Mouse (Mus musculus): ENCODE data around the gene Furin. TPM values are rescaled to one million over a fixed set of nuclear protein-coding genes. Genes with fewer than 3 reads are reported as not detected.

Gene Furin
- total and polyA plus RNA-seq, 3 experiments, result 1.5 to 20.9 (median 13.5) TPM

GRCm38 (mm10) chr7:80447336-80447735 lies 42.1 kb upstream of the Furin start:
- dilution Hi-C loops (cut with MboI; ENCODE audit: extremely low pct_ligation_motif_present, extremely low pct_unique_long_range_greater_than_20kb, low sequenced_read_pairs), result no loop called here
- TF ChIP-seq CHD2 (IDR thresholded peaks at IDR 0.05; ENCODE audit: low read length) (no peak), USF1 (IDR thresholded peaks at IDR 0.05; ENCODE audit: low read depth, low read length) (no peak), RAD21 (IDR thresholded peaks at IDR 0.05; ENCODE audit: low read depth, low read length) (no peak), JUND (conservative IDR thresholded peaks at IDR 0.05; ENCODE audit: low read depth, low read length) (no peak), TCF12 (IDR thresholded peaks at IDR 0.05; ENCODE audit: low read depth, low read length) (no peak), ZC3H11A (IDR thresholded peaks at IDR 0.05; ENCODE audit: low read depth, low read length) (no peak), MAX (IDR thresholded peaks at IDR 0.05; ENCODE audit: low read length) (no peak), NELFE (IDR thresholded peaks at IDR 0.05; ENCODE audit: low read depth, low read length) (no peak), IRF4 (IDR thresholded peaks at IDR 0.05; ENCODE audit: low read depth, low read length) (no peak)
- peaks cover 0 to 11% of the 10 kb centered on the region in 2 experiments for H3K36me3 ChIP-seq (replicated peaks in 1 of 2; ENCODE audit: control insufficient read depth in 1 of 2, insufficient read depth in 1 of 2, low read length in 1 of 2)
- H3K9me3 ChIP-seq (replicated peaks; ENCODE audit: low read length), result no peaks in the 10 kb centered on the region
- no peak overlapping the region for H3K4me2 ChIP-seq (ENCODE audit: insufficient read depth, low read depth, poor library complexity, severe bottlenecking)
- no peak overlapping the region for H3K4me3 ChIP-seq (replicated peaks in 1 of 3; ENCODE audit: low read depth in 2 of 3, low read length in 2 of 3, poor library complexity in 1 of 3)
- no peaks in the 10 kb centered on the region for H3K27me3 ChIP-seq (replicated peaks)
- no peak overlapping the region for H3K9ac ChIP-seq (ENCODE audit: insufficient read depth, low read depth)
- no peaks in the 10 kb centered on the region for H3K79me2 ChIP-seq (replicated peaks; ENCODE audit: control insufficient read depth, extremely low read depth, insufficient read depth, poor library complexity, severe bottlenecking)
- no peak for DNase-seq (ENCODE audit: extremely low read depth)
- in situ Hi-C loops (cut with MboI; ENCODE audit: low pct_ligation_motif_present, low pct_unique_long_range_greater_than_20kb, low sequenced_read_pairs), result no loop called here
- H3K4me1 ChIP-seq (ENCODE audit: control insufficient read depth in 1 of 2, insufficient read depth in 2 of 2), result peaks cover 6 to 57% of the 10 kb centered on the region in 2 experiments; a peak in 3 of 4 replicates
- H3K27ac ChIP-seq (ENCODE audit: insufficient read depth, low read depth), result no peak overlapping the region

DNA sequence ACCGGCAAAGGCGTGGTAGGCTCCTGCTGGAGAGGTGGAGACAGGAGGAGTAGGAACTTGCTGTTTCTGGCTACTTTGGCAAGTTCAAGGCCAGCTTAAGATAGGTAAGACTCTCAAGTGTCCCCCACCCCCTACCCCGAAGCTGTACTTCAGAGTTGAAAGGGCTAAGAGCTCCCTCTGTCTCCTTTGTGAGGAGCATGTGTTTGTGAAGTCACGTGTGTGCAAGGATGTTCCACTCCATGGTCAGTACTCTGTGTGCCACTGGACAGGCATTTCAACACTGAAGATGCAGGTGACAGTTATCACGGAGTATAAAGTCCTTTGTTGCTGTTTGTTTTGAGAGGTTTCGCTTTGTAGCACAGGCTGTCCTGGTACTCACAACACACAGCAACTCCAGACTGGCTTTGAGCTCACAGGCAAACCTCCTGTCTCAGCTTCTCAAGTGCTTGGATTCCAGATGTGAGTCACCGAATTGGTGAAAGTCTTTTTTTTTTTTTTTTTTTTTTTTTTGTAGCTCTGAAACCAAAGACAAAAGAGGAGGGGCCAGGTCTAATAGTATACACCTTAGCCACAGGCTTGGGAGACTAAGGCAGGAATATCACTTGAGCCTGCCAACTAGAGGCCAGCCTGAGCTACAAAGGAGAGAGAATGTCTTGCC lies 41.1 kb upstream of the Furin start:
- Histone ChIP-seq H3K27me3 (replicated peaks) (no peaks in the 10 kb centered on the region), H3K27ac (ENCODE audit: insufficient read depth, low read depth) (no peak overlapping the region), H3K4me3 (replicated peaks in 1 of 3; ENCODE audit: low read depth in 2 of 3, low read length in 2 of 3, poor library complexity in 1 of 3) (no peak overlapping the region), H3K36me3 (replicated peaks in 1 of 2; ENCODE audit: control insufficient read depth in 1 of 2, insufficient read depth in 1 of 2, low read length in 1 of 2) (peaks cover 0 to 2% of the 10 kb centered on the region in 2 experiments), H3K9me3 (replicated peaks; ENCODE audit: low read length) (no peaks in the 10 kb centered on the region), H3K79me2 (replicated peaks; ENCODE audit: control insufficient read depth, extremely low read depth, insufficient read depth, poor library complexity, severe bottlenecking) (no peaks in the 10 kb centered on the region), H3K4me1 (ENCODE audit: control insufficient read depth in 1 of 2, insufficient read depth in 2 of 2) (peaks cover 6 to 48% of the 10 kb centered on the region in 2 experiments; a peak in 3 of 4 replicates), H3K9ac (ENCODE audit: insufficient read depth, low read depth) (no peak overlapping the region), H3K4me2 (ENCODE audit: insufficient read depth, low read depth, poor library complexity, severe bottlenecking) (no peak overlapping the region)
- DNase-seq (ENCODE audit: extremely low read depth), result no peak
- dilution Hi-C loops (cut with MboI; ENCODE audit: extremely low pct_ligation_motif_present, extremely low pct_unique_long_range_greater_than_20kb, low sequenced_read_pairs) (no loop called here), in situ Hi-C loops (cut with MboI; ENCODE audit: low pct_ligation_motif_present, low pct_unique_long_range_greater_than_20kb, low sequenced_read_pairs) (no loop called here)
- TF ChIP-seq CHD2 (IDR thresholded peaks at IDR 0.05; ENCODE audit: low read length), result no peak
- TF ChIP-seq TCF12 (IDR thresholded peaks at IDR 0.05; ENCODE audit: low read depth, low read length), result no peak
- peak; percentile 39; the same call in 1 of the 2 replicates for TF ChIP-seq BHLHE40 (IDR thresholded peaks at IDR 0.05; ENCODE audit: low read depth, low read length)
- TF ChIP-seq ZNF384 (IDR thresholded peaks at IDR 0.05; ENCODE audit: low read depth, low read length), result peak; percentile 94
- TF ChIP-seq CTCF (conservative IDR thresholded peaks at IDR 0.05 in 1 of 2, IDR thresholded peaks at IDR 0.05 in 1 of 2; ENCODE audit: low read depth in 2 of 2, low read length in 2 of 2), result peak in 1 of 2 experiments; percentile 15; a peak in 2 of 4 replicates
- no peak for TF ChIP-seq MXI1 (IDR thresholded peaks at IDR 0.05; ENCODE audit: low read depth, low read length)
- TF ChIP-seq MAFK (IDR thresholded peaks at IDR 0.05; ENCODE audit: insufficient replicate concordance, low read length), result no peak
- TF ChIP-seq RAD21 (IDR thresholded peaks at IDR 0.05; ENCODE audit: low read depth, low read length), result peak; percentile 1
- TF ChIP-seq MAX (IDR thresholded peaks at IDR 0.05; ENCODE audit: low read length), result 0 out of 2 replicates have a peak, but pooled peaks have one; percentile 27
- no peak for TF ChIP-seq PAX5 (IDR thresholded peaks at IDR 0.05; ENCODE audit: low read length)
- TF ChIP-seq JUND (conservative IDR thresholded peaks at IDR 0.05; ENCODE audit: low read depth, low read length), result no peak
- TF ChIP-seq ZMIZ1 (IDR thresholded peaks at IDR 0.05; ENCODE audit: low read depth, low read length), result no peak
- TF ChIP-seq SIN3A (IDR thresholded peaks at IDR 0.05; ENCODE audit: low read length), result no peak
